Mouse (Mus musculus): ENCODE results near the gene Alyref. TPM values are rescaled to one million over a fixed set of nuclear protein-coding genes. Genes with fewer than 3 reads are reported as not detected.

Gene Alyref
- polyA plus RNA-seq, 1 experiment from 2014 or later: 539 TPM

GRCm38 (mm10) chr11:120622805-120623204 is 24.6 kb upstream of the Alyref start:
- Histone ChIP-seq H3K4me3 (no peak overlapping the region), H3K27ac (no peak overlapping the region), H3K9ac (no peak overlapping the region), H3K9me3 (replicated peaks) (no peaks in the 10 kb centered on the region), H3K4me1 (peaks cover 23% of the 10 kb centered on the region), H3K27me3 (no peaks in the 10 kb centered on the region), H3K36me3 (peaks cover 64% of the 10 kb centered on the region), H3K4me2 (replicated peaks) (no peak overlapping the region)
- 95% methylated on average over 6 of the region's 6 CpGs for WGBS
- no peak for ATAC-seq (ENCODE audit: low FRiP score)

- no peak overlapping the region for H3K9ac ChIP-seq
Measured at GRCm38 (mm10) chr11:120620195-120620594, 22.0 kb upstream of the Alyref start.

DNA sequence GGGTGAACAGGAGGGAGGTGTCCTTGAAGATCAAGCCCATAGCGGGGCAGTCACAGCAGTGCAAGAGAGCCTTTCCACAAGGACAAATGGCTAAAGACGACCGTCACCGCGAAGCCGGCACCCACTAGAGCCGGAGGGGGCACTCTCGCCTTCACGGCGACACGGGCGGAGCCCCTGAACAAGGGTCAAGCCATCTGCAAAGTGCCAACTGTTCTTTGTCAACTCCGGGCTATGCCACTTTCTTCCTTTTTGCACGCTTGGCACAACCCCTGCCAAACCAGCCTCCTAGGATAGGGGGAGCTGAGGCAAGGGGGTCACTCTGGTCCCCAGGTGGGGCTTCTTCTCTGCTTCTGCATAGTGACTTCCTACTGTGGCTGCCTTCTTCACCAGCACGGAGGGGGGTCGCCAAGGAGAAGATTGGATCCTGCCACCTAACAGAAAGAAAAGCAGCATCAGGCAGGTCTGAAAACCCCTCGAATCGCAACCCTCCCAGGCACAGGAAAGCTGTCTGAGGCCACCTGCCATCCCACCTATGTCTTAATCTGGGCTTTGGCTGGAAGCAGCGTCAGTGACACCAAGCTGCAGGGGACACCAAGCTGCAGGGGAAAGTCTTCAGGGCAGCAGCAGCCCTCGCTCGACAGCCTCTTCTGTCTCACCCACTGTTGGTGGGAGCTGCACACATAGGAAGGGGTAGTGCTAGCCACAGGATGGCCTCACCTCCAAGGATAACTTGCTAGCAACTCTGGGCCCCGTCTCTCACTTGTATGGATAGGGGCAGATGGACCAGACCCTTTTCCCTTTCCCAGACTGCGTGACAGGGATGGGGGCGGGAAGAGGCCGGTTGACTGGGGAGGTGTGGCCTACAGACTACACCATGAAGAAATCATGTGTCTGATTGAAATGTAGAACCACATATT is 20.7 kb upstream of the Alyref start:
- Histone ChIP-seq H3K4me1 (peaks cover 30% of the 10 kb centered on the region), H3K4me2 (replicated peaks) (no peak overlapping the region), H3K36me3 (peaks cover 57% of the 10 kb centered on the region), H3K27ac (peak overlapping the region; percentile 79), H3K9me3 (replicated peaks) (no peaks in the 10 kb centered on the region), H3K4me3 (peak overlapping the region; percentile 71; the same call in 1 of the 2 replicates), H3K9ac (no peak overlapping the region), H3K27me3 (no peaks in the 10 kb centered on the region)
- ATAC-seq (ENCODE audit: low FRiP score): no peak
- 94% methylated on average over 25 of the region's 25 CpGs for WGBS

More at GRCm38 (mm10) chr11:120620195-120620594, 22.0 kb upstream of the Alyref start:
- peaks cover 36% of the 10 kb centered on the region for H3K4me1 ChIP-seq
- H3K4me2 ChIP-seq (replicated peaks): no peak overlapping the region
- peaks cover 54% of the 10 kb centered on the region for H3K36me3 ChIP-seq
- H3K27me3 ChIP-seq: no peaks in the 10 kb centered on the region
- no peak overlapping the region for H3K4me3 ChIP-seq
- WGBS: 94% methylated on average over 14 of the region's 14 CpGs
- H3K27ac ChIP-seq: no peak overlapping the region
- H3K9me3 ChIP-seq (replicated peaks): no peaks in the 10 kb centered on the region
- no peak for ATAC-seq (ENCODE audit: low FRiP score)

GRCm38 (mm10) chr11:120617519-120618112 is 19.5 kb upstream of the Alyref start, which contains the start of gene Pcyt2:
Gene Pcyt2 (minus strand): TSS chr11:120617936.
- 1% methylated on average over 56 of the region's 56 CpGs for WGBS
- peak within 1 kb of the TSS; percentile 71 for H3K4me3 ChIP-seq

DNA sequence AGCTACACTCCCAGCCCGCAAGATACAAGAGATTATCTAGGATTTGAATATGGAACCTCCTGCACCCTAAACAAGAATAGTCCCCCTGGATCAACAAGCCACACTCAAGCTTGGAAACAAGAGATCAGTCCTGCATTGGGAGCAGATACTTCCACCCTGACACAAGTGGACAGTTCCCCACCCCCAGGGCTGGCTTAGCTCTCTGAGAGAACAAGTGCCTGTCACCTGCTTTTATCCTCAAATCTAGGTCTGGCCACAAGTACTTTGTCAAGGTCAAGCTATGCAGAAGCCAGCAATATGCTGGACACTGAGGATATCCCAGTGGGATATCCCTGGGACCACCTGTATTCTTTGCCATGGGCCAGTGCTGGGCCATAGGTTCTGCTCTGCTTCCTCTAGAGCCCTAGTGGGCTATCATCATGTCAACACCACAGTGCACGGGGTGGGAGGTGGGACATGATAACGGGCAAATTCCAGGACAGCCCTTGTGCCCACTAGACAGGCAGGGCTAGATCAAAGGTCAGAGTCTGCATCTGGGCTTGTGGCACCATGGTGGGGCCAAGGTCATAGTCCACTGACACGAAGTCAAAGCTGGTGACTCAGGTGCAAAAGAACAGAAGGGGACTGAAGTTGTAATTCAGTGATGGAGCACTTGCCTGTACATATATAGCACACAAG is 18.6 kb upstream of the Alyref start:
- Histone ChIP-seq H3K27me3 (no peaks in the 10 kb centered on the region), H3K9me3 (replicated peaks) (no peaks in the 10 kb centered on the region), H3K36me3 (peaks cover 62% of the 10 kb centered on the region), H3K9ac (peak overlapping the region; percentile 80), H3K4me1 (peaks cover 24% of the 10 kb centered on the region), H3K4me3 (peak overlapping the region; percentile 71), H3K27ac (peak overlapping the region; percentile 79; the same call in 1 of the 2 replicates), H3K4me2 (replicated peaks) (peak overlapping the region; percentile 56)
- WGBS: 56% methylated on average over 4 of the region's 4 CpGs
- no peak for ATAC-seq (ENCODE audit: low FRiP score)

More at GRCm38 (mm10) chr11:120617519-120618112, 19.5 kb upstream of the Alyref start, which contains the start of gene Pcyt2:
- peak within 1 kb of the TSS; percentile 80 for H3K9ac ChIP-seq
- peaks cover 24% of the 10 kb centered on the region for H3K4me1 ChIP-seq
- peaks cover 62% of the 10 kb centered on the region for H3K36me3 ChIP-seq
- no peaks in the 10 kb centered on the region for H3K27me3 ChIP-seq
- H3K4me2 ChIP-seq (replicated peaks): peak within 1 kb of the TSS; percentile 56
- ATAC-seq (ENCODE audit: low FRiP score): peak; percentile 96
- no peaks in the 10 kb centered on the region for H3K9me3 ChIP-seq (replicated peaks)
- peak within 1 kb of the TSS; percentile 79 for H3K27ac ChIP-seq

DNA sequence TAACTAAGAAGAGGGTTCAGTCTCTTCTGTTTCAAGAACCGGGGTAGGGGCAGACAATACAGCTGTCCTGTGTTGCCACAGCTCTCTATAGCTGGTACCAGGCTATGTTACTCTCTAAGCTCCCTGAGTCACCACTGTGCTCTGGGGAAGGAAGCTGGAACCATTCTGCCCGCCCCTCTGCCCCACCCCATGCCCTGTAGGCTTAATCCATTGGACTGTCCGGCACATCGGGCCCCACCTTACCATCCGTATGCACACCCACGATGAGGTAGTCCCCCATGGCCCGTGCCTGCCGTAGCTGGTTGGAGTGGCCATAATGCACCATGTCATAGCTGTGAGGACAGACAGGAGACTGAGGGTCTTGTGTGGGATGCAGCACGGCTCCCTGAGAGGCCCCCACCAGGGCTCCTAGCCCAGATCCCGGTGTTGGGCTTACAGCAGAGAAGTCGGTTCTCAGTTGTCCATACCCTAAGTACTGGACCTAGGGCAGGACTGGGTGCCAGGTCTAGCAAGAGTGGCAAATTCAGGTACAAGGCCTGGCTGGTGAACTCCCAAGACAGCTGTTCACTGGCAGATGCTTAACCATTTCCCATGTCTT is 17.5 kb upstream of the Alyref start:
- Histone ChIP-seq H3K4me1 (peaks cover 24% of the 10 kb centered on the region), H3K27me3 (no peaks in the 10 kb centered on the region), H3K4me2 (replicated peaks) (no peak overlapping the region), H3K9ac (peak overlapping the region; percentile 32; the same call in 1 of the 2 replicates), H3K4me3 (no peak overlapping the region), H3K9me3 (replicated peaks) (no peaks in the 10 kb centered on the region), H3K27ac (no peak overlapping the region), H3K36me3 (peaks cover 64% of the 10 kb centered on the region)
- WGBS: 92% methylated on average over 11 of the region's 11 CpGs
- ATAC-seq (ENCODE audit: low FRiP score): no peak

- Histone ChIP-seq H3K4me3 (no peak overlapping the region), H3K4me2 (replicated peaks) (no peak overlapping the region), H3K4me1 (peaks cover 24% of the 10 kb centered on the region), H3K36me3 (peaks cover 63% of the 10 kb centered on the region), H3K27ac (no peak overlapping the region), H3K27me3 (no peaks in the 10 kb centered on the region), H3K9me3 (replicated peaks) (no peaks in the 10 kb centered on the region), H3K9ac (peak overlapping the region; percentile 32; the same call in 1 of the 2 replicates)
- ATAC-seq (ENCODE audit: low FRiP score): no peak
- WGBS: 96% methylated on average over 6 of the region's 6 CpGs
Measured at GRCm38 (mm10) chr11:120615167-120615566, 17.0 kb upstream of the Alyref start.

- ATAC-seq (ENCODE audit: low FRiP score): no peak
- no peak overlapping the region for H3K4me2 ChIP-seq (replicated peaks)
- WGBS: 82% methylated on average over 8 of the region's 8 CpGs
- H3K36me3 ChIP-seq: peaks cover 62% of the 10 kb centered on the region
- peaks cover 24% of the 10 kb centered on the region for H3K4me1 ChIP-seq
- H3K27ac ChIP-seq: no peak overlapping the region
- no peak overlapping the region for H3K4me3 ChIP-seq
- H3K27me3 ChIP-seq: peaks cover 10% of the 10 kb centered on the region
- no peaks in the 10 kb centered on the region for H3K9me3 ChIP-seq (replicated peaks)
- no peak overlapping the region; the same call in 1 of the 2 replicates for H3K9ac ChIP-seq
Measured at GRCm38 (mm10) chr11:120613976-120614375, 15.8 kb upstream of the Alyref start.

- Histone ChIP-seq H3K27me3 (peaks cover 14% of the 10 kb centered on the region), H3K4me1 (peaks cover 27% of the 10 kb centered on the region), H3K9ac (no peak overlapping the region; the same call in 1 of the 2 replicates), H3K36me3 (peaks cover 57% of the 10 kb centered on the region), H3K9me3 (replicated peaks) (no peaks in the 10 kb centered on the region), H3K4me3 (no peak overlapping the region), H3K27ac (no peak overlapping the region), H3K4me2 (replicated peaks) (no peak overlapping the region)
- 92% methylated on average over 10 of the region's 10 CpGs for WGBS
- ATAC-seq (ENCODE audit: low FRiP score): no peak
Measured at GRCm38 (mm10) chr11:120613481-120613972, 15.4 kb upstream of the Alyref start.

DNA sequence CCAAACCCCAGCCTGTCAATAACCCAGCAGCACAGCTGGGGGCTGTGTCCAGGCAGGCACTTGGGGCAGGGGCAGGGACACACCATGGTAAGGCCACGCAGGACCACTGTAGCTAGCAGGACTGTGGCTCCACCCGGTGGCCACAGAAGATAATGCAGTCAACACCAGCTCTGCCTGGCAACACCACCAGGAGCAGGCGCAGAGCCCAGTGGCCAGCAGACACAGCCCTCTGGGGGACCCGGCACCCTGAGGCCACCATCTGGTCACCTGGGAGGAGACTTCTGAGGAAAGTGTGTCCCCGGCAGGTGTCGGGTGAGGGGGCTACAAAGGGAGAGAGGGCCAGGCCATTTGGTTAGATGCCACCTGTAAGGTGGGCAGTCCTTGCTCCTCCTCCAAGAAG is 14.6 kb upstream of the Alyref start:
- no peaks in the 10 kb centered on the region for H3K9me3 ChIP-seq (replicated peaks)
- no peak overlapping the region for H3K4me2 ChIP-seq (replicated peaks)
- peaks cover 50% of the 10 kb centered on the region for H3K36me3 ChIP-seq
- WGBS: 43% methylated on average over 6 of the region's 6 CpGs
- no peak for ATAC-seq (ENCODE audit: low FRiP score)
- H3K27me3 ChIP-seq: peaks cover 17% of the 10 kb centered on the region
- H3K27ac ChIP-seq: no peak overlapping the region
- peaks cover 27% of the 10 kb centered on the region for H3K4me1 ChIP-seq
- H3K4me3 ChIP-seq: no peak overlapping the region
- no peak overlapping the region for H3K9ac ChIP-seq

GRCm38 (mm10) chr11:120610477-120611046 is 12.4 kb upstream of the Alyref start:
- H3K9ac ChIP-seq: no peak overlapping the region
- peaks cover 66% of the 10 kb centered on the region for H3K36me3 ChIP-seq

More at GRCm38 (mm10) chr11:120610477-120611046, 12.4 kb upstream of the Alyref start:
- Histone ChIP-seq H3K27me3 (peaks cover 26% of the 10 kb centered on the region), H3K27ac (no peak overlapping the region), H3K4me3 (no peak overlapping the region), H3K9me3 (replicated peaks) (no peaks in the 10 kb centered on the region), H3K4me2 (replicated peaks) (no peak overlapping the region), H3K4me1 (peaks cover 13% of the 10 kb centered on the region)
- ATAC-seq (ENCODE audit: low FRiP score): no peak
- WGBS: 79% methylated on average over 9 of the region's 9 CpGs

Data from hindbrain, embryonic 12.5 days (tissue).